Mouse (Mus musculus) hindbrain, embryonic 13.5 days (tissue): ENCODE data around the gene I0C0044D17Rik. TPM values are rescaled to one million over a fixed set of nuclear protein-coding genes. Genes with fewer than 3 reads are reported as not detected.

Source experiments
- ATAC-seq: fragments of 200-750 bp; cut with Nextera tagmentation; 2 replicates; pipeline ENCODE4 v1.8.0; 2017; ENCODE audit warnings: moderate TSS enrichment; ENCODE audit not compliant: low FRiP score
- H3K27ac ChIP-seq: fragments of 300-500 bp; sonication (generic); 2 replicates; pipeline ENCODE4 v1.5.1; 2015; ENCODE audit warnings: inconsistent platforms, mild to moderate bottlenecking, moderate library complexity
- H3K27me3 ChIP-seq: fragments of 300-500 bp; sonication (generic); 2 replicates; pipeline ENCODE4 v1.6.1; 2015; ENCODE audit warnings: mild to moderate bottlenecking, inconsistent platforms
- H3K36me3 ChIP-seq: fragments of 300-500 bp; sonication (generic); 2 replicates; pipeline ENCODE4 v1.6.1; 2015; ENCODE audit warnings: mild to moderate bottlenecking, inconsistent platforms
- H3K4me1 ChIP-seq: fragments of 300-500 bp; sonication (generic); replicated peaks from 2 replicates; pipeline ENCODE4 v1.6.1; 2015; ENCODE audit warnings: inconsistent platforms
- H3K4me2 ChIP-seq: fragments of 300-500 bp; sonication (generic); 2 replicates; pipeline ENCODE4 v1.6.1; 2015; ENCODE audit warnings: inconsistent platforms, mild to moderate bottlenecking, moderate library complexity
- H3K4me3 ChIP-seq: fragments of 300-500 bp; sonication (generic); 2 replicates; pipeline ENCODE4 v1.5.1; 2015; ENCODE audit warnings: mild to moderate bottlenecking, inconsistent platforms
- H3K9ac ChIP-seq: fragments of 300-500 bp; sonication (generic); 2 replicates; pipeline ENCODE4 v1.6.1; 2015; ENCODE audit warnings: mild to moderate bottlenecking, inconsistent platforms
- H3K9me3 ChIP-seq: fragments of 300-500 bp; sonication (generic); 2 replicates; pipeline ENCODE4 v1.6.1; 2016; ENCODE audit warnings: inconsistent platforms
- WGBS: fragments of 180-500 bp; shearing (Covaris S2); methylation state at CpG from one replicate; pipeline ENCODE4 v1.1.7; 2015; 5-methylcytosine and 5-hydroxymethylcytosine counted together
- polyA plus RNA-seq: library from polyadenylated mRNA; unstranded; fragments of >200 nt; fragmentation: Nextera tagmentation; extraction: Ambion mirVana; gene quantifications from 2 replicates; pipeline ENCODE4 v1.2.1, GENCODE M21; 2015

Gene I0C0044D17Rik
- polyA plus RNA-seq, 1 experiment from 2014 or later, result not detected

- Histone ChIP-seq H3K36me3 (no peaks in the 10 kb centered on the region), H3K4me2 (peak overlapping the region; percentile 51; the same call in 1 of the 2 replicates), H3K27ac (peak overlapping the region; percentile 52; the same call in 1 of the 2 replicates), H3K9me3 (no peaks in the 10 kb centered on the region), H3K4me3 (no peak overlapping the region), H3K9ac (0 out of 2 replicates have a peak overlapping the region, but pooled peaks have one; percentile 29), H3K27me3 (0 out of 2 replicates have a peak, but pooled peaks cover 4% of the 10 kb centered on the region), H3K4me1 (peaks cover 19% of the 10 kb centered on the region)
- 50% methylated on average over 1 of the region's 1 CpGs for WGBS
- no peak for ATAC-seq
Measured at GRCm38 (mm10) chr4:98790721-98791120, 32.9 kb downstream of the I0C0044D17Rik start.

GRCm38 (mm10) chr4:98789861-98790311 lies 33.8 kb downstream of the I0C0044D17Rik start:
- 5% methylated on average over 10 of the region's 10 CpGs for WGBS

GRCm38 (mm10) chr4:98789133-98789765 lies 34.4 kb downstream of the I0C0044D17Rik start:
- H3K4me3 ChIP-seq, result peak overlapping the region; percentile 25
- 62% methylated on average over 7 of the region's 7 CpGs for WGBS
- peak overlapping the region; percentile 51 for H3K4me2 ChIP-seq
- H3K27ac ChIP-seq, result no peak overlapping the region
- 0 out of 2 replicates have a peak, but pooled peaks cover 4% of the 10 kb centered on the region for H3K27me3 ChIP-seq
- H3K36me3 ChIP-seq, result no peaks in the 10 kb centered on the region
- no peak overlapping the region; the same call in 1 of the 2 replicates for H3K9ac ChIP-seq
- no peak; the same call in 1 of the 2 replicates for ATAC-seq
- H3K9me3 ChIP-seq, result no peaks in the 10 kb centered on the region
- peaks cover 19% of the 10 kb centered on the region for H3K4me1 ChIP-seq

More at GRCm38 (mm10) chr4:98789861-98790311, 33.8 kb downstream of the I0C0044D17Rik start:
- H3K4me1 ChIP-seq, result peaks cover 19% of the 10 kb centered on the region
- peak overlapping the region; percentile 25 for H3K4me3 ChIP-seq
- H3K9ac ChIP-seq, result peak overlapping the region; percentile 51
- peak overlapping the region; percentile 51 for H3K4me2 ChIP-seq
- no peaks in the 10 kb centered on the region for H3K9me3 ChIP-seq
- no peaks in the 10 kb centered on the region for H3K36me3 ChIP-seq
- 0 out of 2 replicates have a peak, but pooled peaks cover 4% of the 10 kb centered on the region for H3K27me3 ChIP-seq
- peak overlapping the region; percentile 52 for H3K27ac ChIP-seq
- ATAC-seq, result no peak

- no peak for ATAC-seq
- peaks cover 19% of the 10 kb centered on the region for H3K4me1 ChIP-seq
- no peaks in the 10 kb centered on the region for H3K9me3 ChIP-seq
- H3K4me2 ChIP-seq, result no peak overlapping the region
- no peak overlapping the region for H3K4me3 ChIP-seq
- no peaks in the 10 kb centered on the region for H3K36me3 ChIP-seq
- no peak overlapping the region for H3K27ac ChIP-seq
- H3K27me3 ChIP-seq, result 0 out of 2 replicates have a peak, but pooled peaks cover 4% of the 10 kb centered on the region
- no peak overlapping the region for H3K9ac ChIP-seq
- 31% methylated on average over 3 of the region's 3 CpGs for WGBS
Measured at GRCm38 (mm10) chr4:98786281-98786680, 37.4 kb downstream of the I0C0044D17Rik start.

GRCm38 (mm10) chr4:98785851-98786250 lies 37.8 kb downstream of the I0C0044D17Rik start:
- H3K36me3 ChIP-seq, result no peaks in the 10 kb centered on the region
- H3K4me2 ChIP-seq, result no peak overlapping the region
- no peak overlapping the region for H3K4me3 ChIP-seq
- H3K9ac ChIP-seq, result no peak overlapping the region
- H3K27ac ChIP-seq, result no peak overlapping the region
- H3K9me3 ChIP-seq, result no peaks in the 10 kb centered on the region
- H3K27me3 ChIP-seq, result 0 out of 2 replicates have a peak, but pooled peaks cover 4% of the 10 kb centered on the region
- WGBS, result 37% methylated on average over 8 of the region's 8 CpGs
- ATAC-seq, result no peak
- H3K4me1 ChIP-seq, result peaks cover 19% of the 10 kb centered on the region

GRCm38 (mm10) chr4:98778219-98778618 lies 45.4 kb downstream of the I0C0044D17Rik start:
- Histone ChIP-seq H3K4me3 (no peak overlapping the region), H3K9me3 (no peaks in the 10 kb centered on the region), H3K27me3 (peaks cover 15% of the 10 kb centered on the region), H3K4me1 (peaks cover 11% of the 10 kb centered on the region), H3K4me2 (peak overlapping the region; percentile 36), H3K36me3 (no peaks in the 10 kb centered on the region), H3K27ac (no peak overlapping the region), H3K9ac (peak overlapping the region; percentile 39)
- WGBS, result 16% methylated on average over 16 of the region's 16 CpGs
- no peak; the same call in 1 of the 2 replicates for ATAC-seq

GRCm38 (mm10) chr4:98777464-98777863 lies 46.2 kb downstream of the I0C0044D17Rik start:
- WGBS, result 88% methylated on average over 6 of the region's 6 CpGs
- Histone ChIP-seq H3K27ac (no peak overlapping the region), H3K27me3 (peaks cover 15% of the 10 kb centered on the region), H3K4me2 (no peak overlapping the region), H3K36me3 (no peaks in the 10 kb centered on the region), H3K9me3 (no peaks in the 10 kb centered on the region), H3K4me3 (no peak overlapping the region), H3K9ac (no peak overlapping the region), H3K4me1 (peaks cover 11% of the 10 kb centered on the region)
- no peak for ATAC-seq

- Histone ChIP-seq H3K27me3 (peaks cover 15% of the 10 kb centered on the region), H3K9ac (no peak overlapping the region), H3K4me3 (no peak overlapping the region), H3K4me2 (no peak overlapping the region), H3K4me1 (peaks cover 11% of the 10 kb centered on the region), H3K27ac (no peak overlapping the region), H3K36me3 (no peaks in the 10 kb centered on the region), H3K9me3 (no peaks in the 10 kb centered on the region)
- WGBS, result 90% methylated on average over 10 of the region's 10 CpGs
- ATAC-seq, result no peak
Measured at GRCm38 (mm10) chr4:98776721-98777427, 46.8 kb downstream of the I0C0044D17Rik start.

- peaks cover 5% of the 10 kb centered on the region for H3K27me3 ChIP-seq
- no peak overlapping the region for H3K4me2 ChIP-seq
- H3K9ac ChIP-seq, result no peak overlapping the region
- H3K4me1 ChIP-seq, result peaks cover 11% of the 10 kb centered on the region
- H3K36me3 ChIP-seq, result no peaks in the 10 kb centered on the region
- no peak for ATAC-seq
- H3K4me3 ChIP-seq, result no peak overlapping the region
- 95% methylated on average over 5 of the region's 5 CpGs for WGBS
- no peaks in the 10 kb centered on the region for H3K9me3 ChIP-seq
- H3K27ac ChIP-seq, result no peak overlapping the region
Measured at GRCm38 (mm10) chr4:98773785-98774184, 49.9 kb downstream of the I0C0044D17Rik start.

Other genes starting within 250 kb of the I0C0044D17Rik start
- 0.08 and 0.14 TPM in 2 replicates for gene L1td1, start 97.1 kb downstream of the I0C0044D17Rik start, polyA plus RNA-seq
- gene Kank4, start 6.3 kb downstream of the I0C0044D17Rik start, polyA plus RNA-seq, result 0.32 and 0.52 TPM in 2 replicates
- gene Usp1, start 100.0 kb upstream of the I0C0044D17Rik start, polyA plus RNA-seq, result 32.0 and 37.5 TPM in 2 replicates
- gene Angptl3, start 207.1 kb upstream of the I0C0044D17Rik start, polyA plus RNA-seq, result 1.5 and 1.8 TPM in 2 replicates